Mouse (Mus musculus): ENCODE measurements around the gene 6430571L13Rik. TPM values are rescaled to one million over a fixed set of nuclear protein-coding genes. Genes with fewer than 3 reads are reported as not detected.

6430571L13Rik gene
- polyA plus RNA-seq, 1 experiment from 2014 or later: 1.1 TPM

DNA sequence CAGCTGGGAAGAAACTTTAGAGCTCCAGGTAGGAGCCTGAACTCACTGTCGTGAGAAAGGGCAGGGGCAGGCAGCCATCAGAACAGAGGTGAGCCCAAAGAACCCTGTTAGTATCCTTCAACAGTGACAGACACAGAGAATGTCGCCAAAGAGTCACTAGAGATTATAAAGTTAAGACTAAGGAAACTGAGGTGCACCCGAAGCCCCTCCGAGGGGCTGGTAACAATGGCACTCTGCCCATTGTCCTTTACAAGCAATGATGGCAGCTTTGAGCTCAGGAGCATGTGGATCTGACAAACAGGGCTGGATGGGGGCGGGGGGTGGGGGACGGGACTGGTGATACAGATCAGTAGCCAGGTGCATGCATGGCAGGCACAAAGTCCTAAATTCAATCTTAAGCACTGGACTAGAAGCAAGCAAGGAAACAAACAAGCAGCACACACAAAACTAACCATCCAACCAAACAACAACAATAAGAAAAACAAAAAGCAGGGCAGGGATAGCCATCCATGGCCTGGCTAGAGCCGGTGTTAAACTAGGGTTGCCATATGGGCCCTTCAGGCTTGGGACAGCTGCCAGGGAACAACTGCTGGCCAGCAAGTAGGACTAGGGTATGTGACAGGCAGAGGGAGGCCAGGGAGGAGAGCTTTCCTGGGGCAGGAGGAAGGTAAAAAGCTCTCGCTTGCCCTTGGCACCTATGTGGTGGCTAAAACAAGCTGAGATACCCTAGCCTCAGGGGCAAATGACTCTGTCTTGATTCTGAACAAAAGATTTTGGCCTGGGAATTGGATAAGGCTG is 2.9 kb downstream of the 6430571L13Rik start:
- H3K36me3 ChIP-seq: no peaks in the 10 kb centered on the region
- peaks cover 16% of the 10 kb centered on the region for H3K4me1 ChIP-seq (replicated peaks)
- WGBS: 66% methylated on average over 8 of the region's 8 CpGs
- no peaks in the 10 kb centered on the region for H3K9me3 ChIP-seq (replicated peaks)
- peaks cover 6% of the 10 kb centered on the region for H3K27me3 ChIP-seq
- no peak overlapping the region for H3K4me3 ChIP-seq
- H3K4me2 ChIP-seq: no peak overlapping the region
- no peak overlapping the region for H3K9ac ChIP-seq
- H3K27ac ChIP-seq: no peak overlapping the region
- ATAC-seq (replicated peaks; ENCODE audit: insufficient number of reproducible peaks, insufficient read depth, low FRiP score, low read depth): no peak

GRCm38 (mm10) chr9:107344027-107344426 is 3.6 kb downstream of the 6430571L13Rik start:
- ATAC-seq (replicated peaks; ENCODE audit: insufficient number of reproducible peaks, insufficient read depth, low FRiP score, low read depth): no peak
- Histone ChIP-seq H3K36me3 (no peaks in the 10 kb centered on the region), H3K27me3 (peaks cover 6% of the 10 kb centered on the region), H3K27ac (no peak overlapping the region), H3K4me1 (replicated peaks) (peaks cover 10% of the 10 kb centered on the region), H3K4me3 (no peak overlapping the region), H3K4me2 (no peak overlapping the region), H3K9me3 (replicated peaks) (no peaks in the 10 kb centered on the region), H3K9ac (no peak overlapping the region)
- WGBS: 63% methylated on average over 6 of the region's 6 CpGs

GRCm38 (mm10) chr9:107346081-107346480 is 5.7 kb downstream of the 6430571L13Rik start:
- Histone ChIP-seq H3K36me3 (no peaks in the 10 kb centered on the region), H3K4me3 (no peak overlapping the region), H3K9ac (no peak overlapping the region), H3K27ac (no peak overlapping the region), H3K27me3 (peaks cover 6% of the 10 kb centered on the region), H3K9me3 (replicated peaks) (no peaks in the 10 kb centered on the region), H3K4me2 (no peak overlapping the region), H3K4me1 (replicated peaks) (peaks cover 3% of the 10 kb centered on the region; the same call in 1 of the 2 replicates)
- 83% methylated on average over 8 of the region's 8 CpGs for WGBS
- no peak for ATAC-seq (replicated peaks; ENCODE audit: insufficient number of reproducible peaks, insufficient read depth, low FRiP score, low read depth)

- 75% methylated on average over 9 of the region's 9 CpGs for WGBS
- Histone ChIP-seq H3K4me2 (no peak overlapping the region), H3K4me1 (replicated peaks) (no peaks in the 10 kb centered on the region), H3K4me3 (no peak overlapping the region), H3K9ac (no peak overlapping the region), H3K9me3 (replicated peaks) (no peaks in the 10 kb centered on the region), H3K27me3 (peaks cover 4% of the 10 kb centered on the region; the same call in 1 of the 2 replicates), H3K36me3 (no peaks in the 10 kb centered on the region), H3K27ac (no peak overlapping the region)
- no peak for ATAC-seq (replicated peaks; ENCODE audit: insufficient number of reproducible peaks, insufficient read depth, low FRiP score, low read depth)
Measured at GRCm38 (mm10) chr9:107347586-107348183, 7.3 kb downstream of the 6430571L13Rik start.

GRCm38 (mm10) chr9:107349321-107349720 is 8.9 kb downstream of the 6430571L13Rik start:
- H3K27me3 ChIP-seq: peaks cover 4% of the 10 kb centered on the region; the same call in 1 of the 2 replicates
- WGBS: 68% methylated on average over 7 of the region's 7 CpGs
- no peak for ATAC-seq (replicated peaks; ENCODE audit: insufficient number of reproducible peaks, insufficient read depth, low FRiP score, low read depth)

GRCm38 (mm10) chr9:107354826-107355225 is 14.4 kb downstream of the 6430571L13Rik start:
- no peak overlapping the region for H3K27ac ChIP-seq
- no peaks in the 10 kb centered on the region for H3K9me3 ChIP-seq (replicated peaks)
- no peak overlapping the region for H3K4me2 ChIP-seq
- H3K9ac ChIP-seq: no peak overlapping the region
- no peaks in the 10 kb centered on the region for H3K36me3 ChIP-seq
- no peak for ATAC-seq (replicated peaks; ENCODE audit: insufficient number of reproducible peaks, insufficient read depth, low FRiP score, low read depth)
- no peaks in the 10 kb centered on the region for H3K4me1 ChIP-seq (replicated peaks)
- peaks cover 13% of the 10 kb centered on the region; the same call in 1 of the 2 replicates for H3K27me3 ChIP-seq
- no peak overlapping the region for H3K4me3 ChIP-seq
- WGBS: 64% methylated on average over 1 of the region's 1 CpGs

More at GRCm38 (mm10) chr9:107349321-107349720, 8.9 kb downstream of the 6430571L13Rik start:
- Histone ChIP-seq H3K36me3 (no peaks in the 10 kb centered on the region), H3K9me3 (replicated peaks) (no peaks in the 10 kb centered on the region), H3K27ac (no peak overlapping the region), H3K4me2 (no peak overlapping the region), H3K9ac (no peak overlapping the region), H3K4me1 (replicated peaks) (no peaks in the 10 kb centered on the region), H3K4me3 (no peak overlapping the region)

DNA sequence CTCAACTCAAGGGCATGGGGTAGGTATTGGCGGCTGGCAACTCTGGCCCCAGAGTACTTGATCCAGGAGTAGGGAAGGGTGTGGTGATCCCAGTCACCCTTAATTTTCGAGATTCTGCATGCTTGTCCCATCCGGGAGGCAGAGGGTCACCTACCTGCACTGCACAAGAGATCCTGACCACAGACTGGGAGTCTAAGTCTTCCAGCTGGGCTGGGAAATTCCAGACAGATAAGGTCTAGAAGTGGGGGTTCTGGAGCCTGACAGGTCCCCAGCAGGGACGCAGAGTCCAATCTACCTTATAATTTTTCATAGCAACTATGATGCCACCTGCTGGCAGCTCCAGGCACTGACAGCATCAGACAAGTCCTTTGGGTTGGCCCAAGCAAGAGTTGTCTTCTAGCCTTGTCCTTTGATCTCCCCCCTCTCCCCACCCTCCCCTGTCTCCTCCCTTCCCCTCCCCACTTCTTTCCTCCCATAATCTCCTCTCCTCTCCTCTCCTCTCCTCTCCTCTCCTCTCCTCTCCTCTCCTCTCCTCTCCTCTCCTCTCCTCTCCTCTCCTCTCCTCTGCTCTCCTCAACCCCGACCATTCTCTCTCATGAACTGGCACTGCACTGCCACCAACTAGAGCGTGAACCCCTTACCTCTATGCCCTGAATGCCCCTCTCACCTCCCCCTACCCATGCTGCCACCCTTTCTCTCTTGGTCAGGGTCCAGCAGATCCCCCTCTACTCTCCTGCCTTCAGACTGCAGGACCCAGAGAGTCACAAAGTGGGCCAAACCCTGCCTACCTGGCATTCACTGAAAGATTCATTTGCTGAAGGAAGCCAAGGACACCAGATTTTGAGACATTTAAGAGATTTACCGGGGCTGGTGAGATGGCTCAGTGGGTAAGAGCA is 15.7 kb downstream of the 6430571L13Rik start:
- no peak overlapping the region for H3K4me2 ChIP-seq
- no peak overlapping the region for H3K9ac ChIP-seq
- H3K4me3 ChIP-seq: no peak overlapping the region
- ATAC-seq (replicated peaks; ENCODE audit: insufficient number of reproducible peaks, insufficient read depth, low FRiP score, low read depth): no peak
- 45% methylated on average over 7 of the region's 7 CpGs for WGBS
- H3K4me1 ChIP-seq (replicated peaks): peaks cover 9% of the 10 kb centered on the region
- no peaks in the 10 kb centered on the region for H3K36me3 ChIP-seq
- no peaks in the 10 kb centered on the region for H3K9me3 ChIP-seq (replicated peaks)
- peaks cover 13% of the 10 kb centered on the region; the same call in 1 of the 2 replicates for H3K27me3 ChIP-seq
- H3K27ac ChIP-seq: no peak overlapping the region

- 24% methylated on average over 5 of the region's 5 CpGs for WGBS
- no peak overlapping the region for H3K9ac ChIP-seq
- no peak overlapping the region for H3K27ac ChIP-seq
- no peak overlapping the region for H3K4me3 ChIP-seq
- no peak overlapping the region for H3K4me2 ChIP-seq
- H3K36me3 ChIP-seq: no peaks in the 10 kb centered on the region
- no peak for ATAC-seq (replicated peaks; ENCODE audit: insufficient number of reproducible peaks, insufficient read depth, low FRiP score, low read depth)
- peaks cover 8% of the 10 kb centered on the region; the same call in 1 of the 2 replicates for H3K27me3 ChIP-seq
- H3K9me3 ChIP-seq (replicated peaks): no peaks in the 10 kb centered on the region
- peaks cover 12% of the 10 kb centered on the region for H3K4me1 ChIP-seq (replicated peaks)
Measured at GRCm38 (mm10) chr9:107357651-107358050, 17.2 kb downstream of the 6430571L13Rik start.

DNA sequence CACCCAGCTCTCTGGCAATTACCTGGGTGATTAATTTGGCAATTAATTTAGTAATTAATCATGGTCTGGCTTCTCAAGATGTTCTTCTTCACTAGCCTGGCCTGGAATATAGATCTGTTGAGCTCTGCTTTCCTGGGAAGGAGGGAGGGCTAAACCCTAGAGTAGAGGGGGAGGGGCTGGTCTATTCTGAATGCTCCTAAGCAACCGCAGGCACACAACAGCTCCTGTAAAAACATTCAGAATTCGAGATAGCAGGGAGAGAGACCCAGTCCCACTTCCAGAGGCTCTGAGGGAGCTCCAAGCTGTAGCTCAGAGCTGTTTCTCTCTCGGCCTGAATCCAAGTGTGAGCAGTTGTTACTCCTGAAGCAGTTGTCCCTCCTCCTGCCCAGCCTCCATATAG is 20.6 kb downstream of the 6430571L13Rik start:
- H3K36me3 ChIP-seq: no peaks in the 10 kb centered on the region
- no peak overlapping the region; the same call in 1 of the 2 replicates for H3K27ac ChIP-seq
- ATAC-seq (replicated peaks; ENCODE audit: insufficient number of reproducible peaks, insufficient read depth, low FRiP score, low read depth): peak; percentile 61
- no peak overlapping the region for H3K9ac ChIP-seq
- no peak overlapping the region for H3K4me2 ChIP-seq
- peaks cover 12% of the 10 kb centered on the region for H3K4me1 ChIP-seq (replicated peaks)
- peaks cover 8% of the 10 kb centered on the region; the same call in 1 of the 2 replicates for H3K27me3 ChIP-seq
- H3K9me3 ChIP-seq (replicated peaks): no peaks in the 10 kb centered on the region
- 11% methylated on average over 3 of the region's 3 CpGs for WGBS
- no peak overlapping the region for H3K4me3 ChIP-seq

DNA sequence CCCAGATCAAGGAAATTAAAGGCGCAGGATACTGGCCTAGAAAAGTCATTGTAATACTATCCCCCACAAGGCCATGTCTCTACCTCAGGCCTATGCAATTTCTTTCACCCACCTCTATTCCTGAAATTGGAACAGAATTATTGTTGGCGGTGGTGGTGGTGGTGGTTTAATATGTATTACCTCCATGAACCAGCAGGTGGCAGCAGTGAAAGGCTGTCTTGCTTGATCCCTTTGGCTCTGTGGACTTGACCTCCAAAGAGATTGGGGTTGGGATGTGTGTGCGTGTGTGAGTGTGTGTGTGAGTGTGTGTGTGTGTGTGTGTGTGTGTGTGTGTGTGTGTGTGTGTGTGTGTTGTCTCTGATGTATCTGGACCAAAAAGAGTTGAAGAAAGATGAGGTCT is 26.2 kb downstream of the 6430571L13Rik start:
- H3K4me1 ChIP-seq (replicated peaks): peaks cover 7% of the 10 kb centered on the region
- H3K9ac ChIP-seq: no peak overlapping the region
- no peak overlapping the region for H3K27ac ChIP-seq
- H3K9me3 ChIP-seq (replicated peaks): no peaks in the 10 kb centered on the region
- no peak overlapping the region for H3K4me2 ChIP-seq
- no peak overlapping the region for H3K4me3 ChIP-seq
- no peaks in the 10 kb centered on the region for H3K36me3 ChIP-seq
- H3K27me3 ChIP-seq: no peaks in the 10 kb centered on the region; the same call in 1 of the 2 replicates
- no peak for ATAC-seq (replicated peaks; ENCODE audit: insufficient number of reproducible peaks, insufficient read depth, low FRiP score, low read depth)
- 3% methylated on average over 3 of the region's 3 CpGs for WGBS

- Histone ChIP-seq H3K27me3 (no peaks in the 10 kb centered on the region; the same call in 1 of the 2 replicates), H3K4me3 (no peak overlapping the region), H3K27ac (no peak overlapping the region), H3K4me2 (no peak overlapping the region), H3K36me3 (no peaks in the 10 kb centered on the region), H3K9me3 (replicated peaks) (no peaks in the 10 kb centered on the region), H3K4me1 (replicated peaks) (peaks cover 15% of the 10 kb centered on the region), H3K9ac (no peak overlapping the region)
- 68% methylated on average over 1 of the region's 1 CpGs for WGBS
- no peak; the same call in 1 of the 2 replicates for ATAC-seq (replicated peaks; ENCODE audit: insufficient number of reproducible peaks, insufficient read depth, low FRiP score, low read depth)
Measured at GRCm38 (mm10) chr9:107368302-107368701, 27.9 kb downstream of the 6430571L13Rik start.
